Mouse (Mus musculus): ENCODE data around the gene B4galnt4. TPM values are rescaled to one million over a fixed set of nuclear protein-coding genes. Genes with fewer than 3 reads are reported as not detected.
"Not testable (repeated sequence)": the region's sequence is repeated elsewhere in the genome, so short reads cannot be mapped to it uniquely, and the experiment has no call there.

Gene B4galnt4
- polyA plus RNA-seq, 1 experiment = 109 TPM

GRCm38 (mm10) chr7:141026097-141026739, 34.7 kb upstream of the B4galnt4 start:
- Histone ChIP-seq H3K4me3 (ENCODE audit: insufficient read depth, low read length) (no peak overlapping the region), H3K4me1 (ENCODE audit: control insufficient read depth, insufficient read depth, low read length) (no peaks in the 10 kb centered on the region; the same call in 1 of the 2 replicates), H3K27ac (ENCODE audit: insufficient read depth, low read length) (peak overlapping the region; percentile 57; the same call in 1 of the 2 replicates)
- no peak for TF ChIP-seq POLR2A (IDR thresholded peaks at IDR 0.05; ENCODE audit: extremely low read depth, insufficient read depth, low read length)
- no peak for TF ChIP-seq CTCF (IDR thresholded peaks at IDR 0.05; ENCODE audit: extremely low read depth, insufficient read depth, low read length)

GRCm38 (mm10) chr7:141026740-141027098, 34.2 kb upstream of the B4galnt4 start:
- TF ChIP-seq CTCF (IDR thresholded peaks at IDR 0.05; ENCODE audit: extremely low read depth, insufficient read depth, low read length) = no peak
- no peaks in the 10 kb centered on the region; the same call in 1 of the 2 replicates for H3K4me1 ChIP-seq (ENCODE audit: control insufficient read depth, insufficient read depth, low read length)
- no peak overlapping the region for H3K4me3 ChIP-seq (ENCODE audit: insufficient read depth, low read length)
- no peak overlapping the region for H3K27ac ChIP-seq (ENCODE audit: insufficient read depth, low read length)

- Histone ChIP-seq H3K27ac (ENCODE audit: insufficient read depth, low read length) (no peak within 1 kb of the TSS), H3K4me3 (ENCODE audit: insufficient read depth, low read length) (no peak within 1 kb of the TSS), H3K4me1 (ENCODE audit: control insufficient read depth, insufficient read depth, low read length) (no peaks in the 10 kb centered on the region; the same call in 1 of the 2 replicates)
- TF ChIP-seq CTCF (IDR thresholded peaks at IDR 0.05; ENCODE audit: extremely low read depth, insufficient read depth, low read length) (no peak), POLR2A (IDR thresholded peaks at IDR 0.05; ENCODE audit: extremely low read depth, insufficient read depth, low read length) (no peak)
Observed at GRCm38 (mm10) chr7:141028831-141029230, 32.1 kb upstream of the B4galnt4 start, which contains the start of gene Gm17387. Gm17387 (plus strand) TSS chr7:141029131.

- no peak for TF ChIP-seq CTCF (IDR thresholded peaks at IDR 0.05; ENCODE audit: extremely low read depth, insufficient read depth, low read length)
- no peak for TF ChIP-seq POLR2A (IDR thresholded peaks at IDR 0.05; ENCODE audit: extremely low read depth, insufficient read depth, low read length)
- no peak overlapping the region for H3K27ac ChIP-seq (ENCODE audit: insufficient read depth, low read length)
- H3K4me1 ChIP-seq (ENCODE audit: control insufficient read depth, insufficient read depth, low read length) = no peaks in the 10 kb centered on the region; the same call in 1 of the 2 replicates
- H3K4me3 ChIP-seq (ENCODE audit: insufficient read depth, low read length) = no peak overlapping the region
Observed at GRCm38 (mm10) chr7:141030390-141030789, 30.5 kb upstream of the B4galnt4 start.

GRCm38 (mm10) chr7:141032458-141033167, 28.3 kb upstream of the B4galnt4 start:
- Histone ChIP-seq H3K4me1 (ENCODE audit: control insufficient read depth, insufficient read depth, low read length) (no peaks in the 10 kb centered on the region), H3K4me3 (ENCODE audit: insufficient read depth, low read length) (no peak overlapping the region), H3K27ac (ENCODE audit: insufficient read depth, low read length) (no peak overlapping the region)
- TF ChIP-seq POLR2A (IDR thresholded peaks at IDR 0.05; ENCODE audit: extremely low read depth, insufficient read depth, low read length) (no peak), CTCF (IDR thresholded peaks at IDR 0.05; ENCODE audit: extremely low read depth, insufficient read depth, low read length) (no peak)

- H3K27ac ChIP-seq (ENCODE audit: insufficient read depth, low read length); H3K4me1 ChIP-seq (ENCODE audit: control insufficient read depth, insufficient read depth, low read length); H3K4me3 ChIP-seq (ENCODE audit: insufficient read depth, low read length): not testable (repeated sequence)
Observed at GRCm38 (mm10) chr7:141036624-141037023, 24.3 kb upstream of the B4galnt4 start.

GRCm38 (mm10) chr7:141038090-141039032, 22.5 kb upstream of the B4galnt4 start:
- no peak for TF ChIP-seq CTCF (IDR thresholded peaks at IDR 0.05; ENCODE audit: extremely low read depth, insufficient read depth, low read length)
- TF ChIP-seq POLR2A (IDR thresholded peaks at IDR 0.05; ENCODE audit: extremely low read depth, insufficient read depth, low read length) = no peak
- Histone ChIP-seq H3K27ac (ENCODE audit: insufficient read depth, low read length) (no peak overlapping the region), H3K4me3 (ENCODE audit: insufficient read depth, low read length) (no peak overlapping the region), H3K4me1 (ENCODE audit: control insufficient read depth, insufficient read depth, low read length) (no peaks in the 10 kb centered on the region)

GRCm38 (mm10) chr7:141039386-141040107, 21.4 kb upstream of the B4galnt4 start:
- TF ChIP-seq CTCF (IDR thresholded peaks at IDR 0.05; ENCODE audit: extremely low read depth, insufficient read depth, low read length) (no peak), POLR2A (IDR thresholded peaks at IDR 0.05; ENCODE audit: extremely low read depth, insufficient read depth, low read length) (no peak)
- no peaks in the 10 kb centered on the region for H3K4me1 ChIP-seq (ENCODE audit: control insufficient read depth, insufficient read depth, low read length)
- H3K27ac ChIP-seq (ENCODE audit: insufficient read depth, low read length) = no peak overlapping the region
- H3K4me3 ChIP-seq (ENCODE audit: insufficient read depth, low read length) = no peak overlapping the region

Data from cortical plate, adult 2 months (tissue).